Mouse (Mus musculus) CH12.LX (cell line): Measurements from ENCODE around the gene Pds5b. TPM values are rescaled to one million over a fixed set of nuclear protein-coding genes. Genes with fewer than 3 reads are reported as not detected.

Experiments used
- DNase-seq: peaks from one replicate; pipeline ENCODE4 v3.0.0-alpha.2; 2013; ENCODE audit errors: extremely low read depth
- H3K27ac ChIP-seq: 2 replicates; pipeline ENCODE4 v1.5.1; 2012; ENCODE audit warnings: low read depth, mild to moderate bottlenecking, control low read depth, moderate library complexity; ENCODE audit not compliant: insufficient read depth
- H3K27me3 ChIP-seq: replicated peaks from 2 replicates; pipeline ENCODE3; 2012; ENCODE audit warnings: inconsistent platforms
- H3K36me3 ChIP-seq, 2 experiments: replicated peaks in 1 of 2; 2 replicates each; pipeline versions ENCODE3 to v1.6.1; 2012; ENCODE audit warnings: inconsistent platforms in 1 of 2, low read length in 1 of 2, mild to moderate bottlenecking in 1 of 2, mixed read lengths in 1 of 2, moderate library complexity in 1 of 2; ENCODE audit not compliant: control insufficient read depth in 1 of 2, insufficient read depth in 1 of 2
- H3K4me1 ChIP-seq, 2 experiments: 2 replicates each; pipeline ENCODE4 v1.6.1; 2012; ENCODE audit warnings: inconsistent platforms in 1 of 2, moderate library complexity in 1 of 2; ENCODE audit not compliant: insufficient read depth in 2 of 2, control insufficient read depth in 1 of 2
- H3K4me2 ChIP-seq: 2 replicates; pipeline ENCODE4 v1.6.1; 2012; ENCODE audit warnings: low read depth, mild to moderate bottlenecking, control low read depth; ENCODE audit not compliant: poor library complexity, insufficient read depth, severe bottlenecking
- H3K4me3 ChIP-seq, 3 experiments: fragments of 150-350 bp in 1 of 3; sonication (generic) in 1 of 3; replicated peaks in 1 of 3; 2 replicates each; pipeline versions ENCODE3 to v1.5.1; 2011 to 2012; ENCODE audit warnings: low read depth in 2 of 3, low read length in 2 of 3, mild to moderate bottlenecking in 2 of 3, moderate library complexity in 2 of 3, control low read depth in 1 of 3, improper control_type of control experiment in 1 of 3, inconsistent platforms in 1 of 3, mixed read lengths in 1 of 3; ENCODE audit not compliant: poor library complexity in 1 of 3
- H3K79me2 ChIP-seq: replicated peaks from 2 replicates; pipeline ENCODE4 v1.6.1; 2012; ENCODE audit warnings: mild to moderate bottlenecking, moderate library complexity; ENCODE audit not compliant: control insufficient read depth, poor library complexity, insufficient read depth, severe bottlenecking; ENCODE audit errors: extremely low read depth
- H3K9ac ChIP-seq: 2 replicates; pipeline ENCODE4 v1.6.1; 2012; ENCODE audit warnings: low read depth, mild to moderate bottlenecking, control low read depth, moderate library complexity; ENCODE audit not compliant: insufficient read depth
- H3K9me3 ChIP-seq: replicated peaks from 2 replicates; pipeline ENCODE3; 2012; ENCODE audit warnings: low read length, inconsistent platforms, mixed read lengths
- CHD2 ChIP-seq: IDR thresholded peaks from 2 replicates; pipeline ENCODE4 v1.6.1; 2011; ENCODE audit warnings: low read length, improper control_type of control experiment
- EP300 ChIP-seq: IDR thresholded peaks from 2 replicates; pipeline ENCODE4 v1.6.1; 2011; ENCODE audit warnings: low read length, improper control_type of control experiment
- JUND ChIP-seq: conservative IDR thresholded peaks from 2 replicates; pipeline ENCODE4 v1.6.1; 2011; ENCODE audit warnings: low read depth, low read length, improper control_type of control experiment
- MAFK ChIP-seq: IDR thresholded peaks from 2 replicates; pipeline ENCODE4 v1.6.1; 2011; ENCODE audit warnings: low read length, improper control_type of control experiment; ENCODE audit not compliant: insufficient replicate concordance
- MEF2A ChIP-seq: IDR thresholded peaks from 2 replicates; pipeline ENCODE4 v1.6.1; 2014; ENCODE audit warnings: low read depth, mild to moderate bottlenecking, inconsistent platforms, low read length, improper control_type of control experiment, borderline replicate concordance
- MXI1 ChIP-seq: IDR thresholded peaks from 2 replicates; pipeline ENCODE4 v1.6.1; 2011; ENCODE audit warnings: mild to moderate bottlenecking, low read depth, low read length, improper control_type of control experiment
- MYC ChIP-seq: IDR thresholded peaks from 2 replicates; pipeline ENCODE4 v1.6.1; 2011; ENCODE audit warnings: low read depth, mild to moderate bottlenecking, improper control_type of control experiment, low read length
- NELFE ChIP-seq: IDR thresholded peaks from 2 replicates; pipeline ENCODE4 v1.6.1; 2011; ENCODE audit warnings: low read depth, low read length, improper control_type of control experiment
- NRF1 ChIP-seq: IDR thresholded peaks from 2 replicates; pipeline ENCODE4 v1.6.1; 2014; ENCODE audit warnings: low read depth, mild to moderate bottlenecking, inconsistent platforms, low read length, improper control_type of control experiment, moderate library complexity
- PAX5 ChIP-seq: IDR thresholded peaks from 2 replicates; pipeline ENCODE4 v1.6.1; 2012; ENCODE audit warnings: low read length, inconsistent platforms, mixed read lengths
- POLR2A ChIP-seq: IDR thresholded peaks from 2 replicates; pipeline ENCODE4 v1.6.1; 2011; ENCODE audit warnings: low read depth, mild to moderate bottlenecking, improper control_type of control experiment, low read length
- RAD21 ChIP-seq: IDR thresholded peaks from 2 replicates; pipeline ENCODE4 v1.6.1; 2011; ENCODE audit warnings: low read depth, mild to moderate bottlenecking, low read length, improper control_type of control experiment, moderate library complexity
- RCOR1 ChIP-seq: conservative IDR thresholded peaks from 2 replicates; pipeline ENCODE4 v1.6.1; 2012; ENCODE audit warnings: low read depth, mild to moderate bottlenecking, inconsistent platforms, low read length, improper control_type of control experiment
- USF2 ChIP-seq: conservative IDR thresholded peaks from 2 replicates; pipeline ENCODE4 v1.6.1; 2011; ENCODE audit warnings: low read depth, low read length, improper control_type of control experiment
- ZC3H11A ChIP-seq: IDR thresholded peaks from 2 replicates; pipeline ENCODE4 v1.6.1; 2012; ENCODE audit warnings: low read depth, mild to moderate bottlenecking, inconsistent platforms, low read length, improper control_type of control experiment
- ZKSCAN1 ChIP-seq: IDR thresholded peaks from 2 replicates; pipeline ENCODE4 v1.6.1; 2012; ENCODE audit warnings: low read depth, inconsistent platforms, low read length, improper control_type of control experiment, borderline replicate concordance
- ZMIZ1 ChIP-seq: IDR thresholded peaks from 2 replicates; pipeline ENCODE4 v1.6.1; 2012; ENCODE audit warnings: low read depth, mild to moderate bottlenecking, inconsistent platforms, low read length, improper control_type of control experiment
- dilution Hi-C: fragments of 300-500 bp; cut with MboI; formaldehyde crosslinking; loops from 2 replicates; pipeline ENCODE4 v1.14.3; 2020; ENCODE audit warnings: low sequenced_read_pairs; ENCODE audit not compliant: extremely low pct_unique_long_range_greater_than_20kb, extremely low pct_ligation_motif_present
- in situ Hi-C: fragments of 300-500 bp; cut with MboI; formaldehyde crosslinking; loops from 3 replicates; pipeline ENCODE4 v1.14.3; 2019; ENCODE audit warnings: low sequenced_read_pairs, low pct_ligation_motif_present, low pct_unique_long_range_greater_than_20kb, mixed read lengths
- polyA plus RNA-seq: library from polyadenylated mRNA; unstranded; fragments of >175 nt; gene quantifications from 2 replicates; pipeline ENCODE4 v1.2.1, GENCODE M21; 2012; ENCODE audit warnings: low read depth; ENCODE audit not compliant: insufficient read length
- total RNA-seq, 2 experiments: library from RNA; depleted of rRNA; stranded (reverse); fragments of 300-350 nt in 1 of 2; fragments of >200 nt in 1 of 2; gene quantifications; 2 replicates each; pipeline ENCODE4 v1.2.3; 2012 to 2014

The Pds5b gene
- total and polyA plus RNA-seq, 3 experiments = 14.3 to 31.1 (median 27.4) TPM

DNA sequence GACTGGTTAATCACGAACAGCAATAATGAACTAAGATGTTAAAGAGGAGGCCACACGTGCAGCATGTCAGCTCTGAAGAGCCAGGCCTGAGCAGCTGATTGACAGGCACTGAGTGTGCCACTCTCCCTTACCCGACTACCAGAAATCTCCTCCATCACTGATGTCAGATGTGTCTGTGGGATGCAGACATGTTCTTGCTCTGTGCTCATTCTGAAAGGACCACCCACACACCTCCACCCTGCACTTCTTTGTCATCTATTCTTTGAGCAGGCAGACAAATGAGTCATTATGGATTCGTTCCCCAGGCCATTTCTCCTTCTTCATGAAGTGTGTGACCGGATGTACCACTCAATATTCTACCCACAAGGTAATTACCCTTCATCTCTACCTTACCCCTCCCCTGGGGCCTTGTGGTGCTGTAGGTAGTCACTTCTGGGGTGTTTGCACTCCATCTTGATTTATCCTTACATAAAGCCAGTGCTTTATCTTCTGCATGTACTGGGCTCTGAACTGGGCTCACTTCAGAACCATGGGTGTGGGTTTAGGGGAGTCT lies 186.2 kb downstream of the Pds5b start:
- dilution Hi-C loops (no loop called here), in situ Hi-C loops (no loop called here)
- Histone ChIP-seq H3K9me3 (no peaks in the 10 kb centered on the region), H3K27ac (no peak overlapping the region), H3K36me3 (no peaks in the 10 kb centered on the region), H3K4me2 (no peak overlapping the region), H3K27me3 (no peaks in the 10 kb centered on the region), H3K4me3 (no peak overlapping the region), H3K79me2 (no peaks in the 10 kb centered on the region), H3K9ac (no peak overlapping the region), H3K4me1 (peaks cover 0 to 5% of the 10 kb centered on the region in 2 experiments; a peak in 1 of 4 replicates)
- TF ChIP-seq ZC3H11A (no peak), MYC (no peak), EP300 (no peak), MAFK (no peak), ZKSCAN1 (no peak), NRF1 (no peak), POLR2A (no peak), USF2 (no peak), NELFE (no peak), RCOR1 (no peak), MEF2A (no peak), CHD2 (no peak), PAX5 (no peak), ZMIZ1 (no peak), JUND (no peak), MXI1 (no peak), RAD21 (no peak)
- peak; percentile 28 for DNase-seq

Other genes with a start within 250 kb of the Pds5b start
- not detected in 2 replicates for gene Zar1l, start 155.6 kb upstream of the Pds5b start, total RNA-seq (2012; rRNA removed)
- not detected in 2 replicates for gene Zar1l, start 155.6 kb upstream of the Pds5b start, total RNA-seq (2014; rRNA removed)
- gene Zar1l, start 155.6 kb upstream of the Pds5b start, polyA plus RNA-seq = not detected in 2 replicates
- gene Brca2, start 151.1 kb upstream of the Pds5b start, total RNA-seq (2012; rRNA removed) = 17.1 and 21.5 TPM in 2 replicates
- gene Brca2, start 151.1 kb upstream of the Pds5b start, total RNA-seq (2014; rRNA removed) = 13.8 and 17.3 TPM in 2 replicates
- gene Brca2, start 151.1 kb upstream of the Pds5b start, polyA plus RNA-seq = 21.9 and 24.0 TPM in 2 replicates
- gene N4bp2l1, start 76.6 kb upstream of the Pds5b start, total RNA-seq (2012; rRNA removed) = 6.5 and 10.2 TPM in 2 replicates
- gene N4bp2l1, start 76.6 kb upstream of the Pds5b start, total RNA-seq (2014; rRNA removed) = 8.9 and 9.5 TPM in 2 replicates
- 16.4 and 18.6 TPM in 2 replicates for gene N4bp2l1, start 76.6 kb upstream of the Pds5b start, polyA plus RNA-seq
- gene N4bp2l2, start 7.6 kb upstream of the Pds5b start, total RNA-seq (2012; rRNA removed) = 53.1 and 65.3 TPM in 2 replicates
- gene N4bp2l2, start 7.6 kb upstream of the Pds5b start, total RNA-seq (2014; rRNA removed) = 84.4 and 96.5 TPM in 2 replicates
- 80.0 and 84.9 TPM in 2 replicates for gene N4bp2l2, start 7.6 kb upstream of the Pds5b start, polyA plus RNA-seq